Mouse (Mus musculus) midbrain, postnatal 0 days (tissue): ENCODE measurements around the gene Pi4k2b. TPM values are rescaled to one million over a fixed set of nuclear protein-coding genes. Genes with fewer than 3 reads are reported as not detected.

Experiments used
- ATAC-seq: fragments of 200-750 bp; cut with Nextera tagmentation; 2 replicates; pipeline ENCODE4 v1.8.0; 2017; ENCODE audit warnings: moderate number of reproducible peaks, mild to moderate bottlenecking, moderate TSS enrichment, moderate library complexity; ENCODE audit not compliant: low FRiP score
- DNase-seq: peaks from one replicate; pipeline ENCODE4 v3.0.0-alpha.2; 2015; ENCODE audit warnings: low spot score
- H3K27ac ChIP-seq: fragments of 300-500 bp; sonication (generic); 2 replicates; pipeline ENCODE4 v1.5.1; 2014; ENCODE audit warnings: low read depth, mild to moderate bottlenecking, low read length, mixed read lengths
- H3K27me3 ChIP-seq: fragments of 300-500 bp; sonication (generic); 2 replicates; pipeline ENCODE4 v1.6.1; 2014; ENCODE audit warnings: low read length, control low read depth, mixed read lengths; ENCODE audit not compliant: insufficient read depth
- H3K36me3 ChIP-seq: fragments of 300-500 bp; sonication (generic); 2 replicates; pipeline ENCODE4 v1.6.1; 2014; ENCODE audit warnings: low read length, control low read depth, mixed read lengths; ENCODE audit not compliant: insufficient read depth
- H3K4me1 ChIP-seq: fragments of 300-500 bp; sonication (generic); 2 replicates; pipeline ENCODE4 v1.6.1; 2014; ENCODE audit warnings: mild to moderate bottlenecking, control low read depth, antibody characterized with exemption, low read length, mixed read lengths; ENCODE audit not compliant: insufficient read depth
- H3K4me2 ChIP-seq: fragments of 300-500 bp; sonication (generic); 2 replicates; pipeline ENCODE4 v1.6.1; 2014; ENCODE audit warnings: low read depth, mild to moderate bottlenecking, low read length, mixed read lengths; ENCODE audit not compliant: poor library complexity, severe bottlenecking
- H3K4me3 ChIP-seq: fragments of 300-500 bp; sonication (generic); 2 replicates; pipeline ENCODE4 v1.5.1; 2014; ENCODE audit warnings: low read depth, mild to moderate bottlenecking, low read length, moderate library complexity
- H3K9ac ChIP-seq: fragments of 300-500 bp; sonication (generic); replicated peaks from 2 replicates; pipeline ENCODE4 v1.6.1; 2014; ENCODE audit warnings: mild to moderate bottlenecking, low read length, moderate library complexity, mixed read lengths; ENCODE audit not compliant: poor library complexity, severe bottlenecking
- H3K9me3 ChIP-seq: fragments of 300-500 bp; sonication (generic); 2 replicates; pipeline ENCODE4 v1.6.1; 2016; ENCODE audit warnings: low read length, control low read depth
- CTCF ChIP-seq: IDR thresholded peaks from 2 replicates; pipeline ENCODE4 v1.5.1; 2016; ENCODE audit warnings: antibody characterized with exemption, mild to moderate bottlenecking
- WGBS: fragments of 180-500 bp; shearing (Covaris S2); extraction: QIAGEN DNeasy Blood & Tissue Kit; methylation state at CpG from one replicate; pipeline ENCODE4 v1.1.7; 2014; 5-methylcytosine and 5-hydroxymethylcytosine counted together
- polyA plus RNA-seq: library from polyadenylated mRNA; unstranded; fragments of >200 nt; fragmentation: Nextera tagmentation; extraction: Ambion mirVana; gene quantifications from 2 replicates; pipeline ENCODE4 v1.2.1, GENCODE M21; 2015
- total RNA-seq: library from RNA; depleted of rRNA; stranded (reverse); fragments of >200 nt; gene quantifications from 2 replicates; pipeline ENCODE4 v1.2.3, GENCODE M21; 2014

The Pi4k2b gene
- total and polyA plus RNA-seq, 2 experiments from 2014 or later: 1.6 to 2.7 TPM

- no peak for ATAC-seq
- no peak overlapping the region for H3K9ac ChIP-seq
- H3K36me3 ChIP-seq: no peaks in the 10 kb centered on the region
- no peak overlapping the region for H3K27ac ChIP-seq
- no peak overlapping the region for H3K4me3 ChIP-seq
- H3K4me2 ChIP-seq: no peak overlapping the region
- H3K27me3 ChIP-seq: no peaks in the 10 kb centered on the region
- DNase-seq: no peak
- no peak for TF ChIP-seq CTCF
- WGBS: 88% methylated on average over 8 of the region's 8 CpGs
- H3K4me1 ChIP-seq: no peaks in the 10 kb centered on the region
- no peaks in the 10 kb centered on the region for H3K9me3 ChIP-seq
Observed at GRCm38 (mm10) chr5:52721003-52721402, 20.4 kb upstream of the Pi4k2b start.

GRCm38 (mm10) chr5:52727747-52728146 lies 13.6 kb upstream of the Pi4k2b start:
- TF ChIP-seq CTCF: no peak
- no peaks in the 10 kb centered on the region for H3K36me3 ChIP-seq
- H3K27me3 ChIP-seq: no peaks in the 10 kb centered on the region
- 86% methylated on average over 5 of the region's 5 CpGs for WGBS
- no peaks in the 10 kb centered on the region for H3K9me3 ChIP-seq
- no peak overlapping the region for H3K27ac ChIP-seq
- no peak overlapping the region for H3K4me2 ChIP-seq
- no peaks in the 10 kb centered on the region for H3K4me1 ChIP-seq
- ATAC-seq (no peak), DNase-seq (no peak)
- no peak overlapping the region for H3K4me3 ChIP-seq
- no peak overlapping the region for H3K9ac ChIP-seq

- H3K36me3 ChIP-seq: no peaks in the 10 kb centered on the region
- ATAC-seq (no peak), DNase-seq (no peak)
- TF ChIP-seq CTCF: no peak
- H3K4me1 ChIP-seq: no peaks in the 10 kb centered on the region
- 84% methylated on average over 4 of the region's 4 CpGs for WGBS
- no peak overlapping the region for H3K4me3 ChIP-seq
- H3K4me2 ChIP-seq: no peak overlapping the region
- no peak overlapping the region for H3K9ac ChIP-seq
- no peak overlapping the region for H3K27ac ChIP-seq
- H3K9me3 ChIP-seq: no peaks in the 10 kb centered on the region
- H3K27me3 ChIP-seq: no peaks in the 10 kb centered on the region
Observed at GRCm38 (mm10) chr5:52732811-52733210, 8.6 kb upstream of the Pi4k2b start.

GRCm38 (mm10) chr5:52736046-52736445 lies 5.3 kb upstream of the Pi4k2b start:
- DNase-seq (no peak), ATAC-seq (no peak)
- Histone ChIP-seq H3K9me3 (no peaks in the 10 kb centered on the region), H3K27me3 (no peaks in the 10 kb centered on the region), H3K27ac (no peak overlapping the region), H3K4me3 (no peak overlapping the region), H3K9ac (no peak overlapping the region), H3K4me1 (no peaks in the 10 kb centered on the region), H3K36me3 (no peaks in the 10 kb centered on the region), H3K4me2 (no peak overlapping the region)
- 66% methylated on average over 3 of the region's 3 CpGs for WGBS
- TF ChIP-seq CTCF: no peak

GRCm38 (mm10) chr5:52742112-52742813 lies 889 bp downstream of the Pi4k2b start:
- Histone ChIP-seq H3K4me3 (peak overlapping the region; percentile 79), H3K9me3 (no peaks in the 10 kb centered on the region), H3K27ac (no peak overlapping the region), H3K4me2 (peak overlapping the region; percentile 95), H3K9ac (peak overlapping the region; percentile 52; the same call in 1 of the 2 replicates), H3K36me3 (no peaks in the 10 kb centered on the region), H3K27me3 (no peaks in the 10 kb centered on the region), H3K4me1 (no peaks in the 10 kb centered on the region)
- DNase-seq: peak; percentile 29
- TF ChIP-seq CTCF: peak; percentile 54
- no peak for ATAC-seq
- 3% methylated on average over 17 of the region's 17 CpGs for WGBS

GRCm38 (mm10) chr5:52743231-52743630 lies 1.9 kb downstream of the Pi4k2b start:
- Histone ChIP-seq H3K9ac (no peak overlapping the region), H3K36me3 (no peaks in the 10 kb centered on the region), H3K4me3 (no peak overlapping the region), H3K27ac (no peak overlapping the region), H3K4me2 (no peak overlapping the region), H3K4me1 (no peaks in the 10 kb centered on the region), H3K9me3 (no peaks in the 10 kb centered on the region), H3K27me3 (no peaks in the 10 kb centered on the region)
- no peak for ATAC-seq
- TF ChIP-seq CTCF: no peak
- DNase-seq: no peak
- 72% methylated on average over 4 of the region's 4 CpGs for WGBS
